Mouse (Mus musculus): Measurements from ENCODE around the gene Tbc1d24. TPM values are rescaled to one million over a fixed set of nuclear protein-coding genes. Genes with fewer than 3 reads are reported as not detected.

The Tbc1d24 gene
- total and polyA plus RNA-seq, 3 experiments, result 4.2 to 6.6 (median 4.5) TPM

DNA sequence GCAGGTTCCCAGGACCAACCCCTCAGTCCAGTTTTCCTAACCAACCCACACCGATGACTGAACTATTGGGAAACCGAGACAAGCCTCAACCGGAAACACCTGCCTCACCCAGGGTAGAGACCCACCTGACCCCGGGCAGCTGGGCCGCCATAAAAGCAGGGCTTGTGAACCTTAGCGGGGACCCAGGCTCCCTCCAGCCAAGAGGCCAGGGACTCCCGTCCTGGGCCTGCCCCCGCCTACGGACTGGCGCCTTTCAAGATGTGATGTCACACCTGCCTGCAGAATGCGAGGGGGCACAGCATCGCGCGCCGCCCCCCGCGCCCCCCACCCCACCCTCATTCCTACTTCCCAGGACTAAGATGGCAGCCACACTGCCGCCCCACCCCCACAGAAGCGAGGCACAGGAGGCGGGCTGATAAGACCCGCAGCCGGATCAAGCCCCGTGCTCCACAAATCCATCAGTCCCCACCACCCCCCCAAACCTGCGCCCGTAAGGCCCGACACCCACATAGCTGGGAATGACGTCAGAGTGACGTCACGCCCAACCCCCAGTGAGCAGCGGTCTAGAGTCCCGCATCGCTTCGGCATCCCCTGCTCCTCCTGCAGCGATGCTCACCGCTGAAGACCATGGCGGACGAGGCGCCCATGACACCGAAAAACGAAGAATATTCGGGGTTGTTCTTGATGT, 36.6 kb downstream of the Tbc1d24 start:
- Histone ChIP-seq H3K27me3 (replicated peaks) (no peaks in the 10 kb centered on the region), H3K4me3 (replicated peaks in 1 of 3; ENCODE audit: low read depth in 2 of 3, low read length in 2 of 3, poor library complexity in 1 of 3) (peak overlapping the region; percentile 78 to 96 (median 84)), H3K27ac (ENCODE audit: insufficient read depth, low read depth) (peak overlapping the region; percentile 87), H3K9ac (ENCODE audit: insufficient read depth, low read depth) (peak overlapping the region; percentile 83), H3K79me2 (replicated peaks; ENCODE audit: control insufficient read depth, extremely low read depth, insufficient read depth, poor library complexity, severe bottlenecking) (peaks cover 26% of the 10 kb centered on the region), H3K9me3 (replicated peaks; ENCODE audit: low read length) (no peaks in the 10 kb centered on the region), H3K4me2 (ENCODE audit: insufficient read depth, low read depth, poor library complexity, severe bottlenecking) (peak overlapping the region; percentile 75), H3K36me3 (replicated peaks in 1 of 2; ENCODE audit: control insufficient read depth in 1 of 2, insufficient read depth in 1 of 2, low read length in 1 of 2) (peaks cover 27 to 33% of the 10 kb centered on the region in 2 experiments), H3K4me1 (ENCODE audit: control insufficient read depth in 1 of 2, insufficient read depth in 2 of 2) (peaks cover 17 to 59% of the 10 kb centered on the region in 2 experiments)
- in situ Hi-C loops (cut with MboI; ENCODE audit: low pct_ligation_motif_present, low pct_unique_long_range_greater_than_20kb, low sequenced_read_pairs) (loop anchor here (5.0 kb wide), 1 partner anchor 129 kb away; no protein-coding TSS in a partner anchor), dilution Hi-C loops (cut with MboI; ENCODE audit: extremely low pct_ligation_motif_present, extremely low pct_unique_long_range_greater_than_20kb, low sequenced_read_pairs) (no loop called here)
- DNase-seq (ENCODE audit: extremely low read depth), result peak; percentile 50
- TF ChIP-seq GABPA (IDR thresholded peaks at IDR 0.05; ENCODE audit: insufficient replicate concordance, low read depth, low read length) (no peak; the same call in 1 of the 2 replicates), CHD2 (IDR thresholded peaks at IDR 0.05; ENCODE audit: low read length) (peak; percentile 48; the same call in 1 of the 2 replicates), MXI1 (IDR thresholded peaks at IDR 0.05; ENCODE audit: low read depth, low read length) (peak; percentile 23; the same call in 1 of the 2 replicates), SIN3A (IDR thresholded peaks at IDR 0.05; ENCODE audit: low read length) (peak; percentile 68; the same call in 1 of the 2 replicates)

DNA sequence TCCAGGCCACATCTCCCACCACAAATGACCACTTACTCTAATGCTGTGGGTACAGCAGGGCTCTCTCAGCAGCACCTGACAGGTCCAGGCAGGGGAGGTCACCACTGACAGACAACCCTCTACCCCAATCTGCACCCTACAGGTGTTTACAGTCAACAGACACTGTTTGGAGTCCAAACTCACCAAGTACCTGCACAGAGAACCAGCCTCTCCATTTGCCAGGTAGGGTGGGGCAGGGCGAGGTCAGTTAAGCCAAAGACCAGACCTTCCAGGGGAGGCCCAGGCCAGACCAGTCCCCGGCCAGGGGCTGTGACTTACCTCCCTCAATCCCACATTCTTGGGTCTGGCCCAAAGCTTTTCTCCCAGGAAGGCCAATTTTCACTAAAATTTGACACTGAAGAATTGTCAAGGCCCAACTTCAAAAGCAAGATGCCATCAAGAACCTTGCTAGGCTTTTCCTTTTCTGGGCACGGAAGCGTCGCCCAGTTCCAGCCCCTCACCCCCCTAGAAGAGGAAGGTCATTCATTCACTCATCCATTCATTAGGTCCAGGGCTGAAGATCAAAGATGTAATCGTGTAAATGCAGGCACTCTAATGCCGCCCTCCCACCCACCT, 37.4 kb downstream of the Tbc1d24 start:
- peak overlapping the region; percentile 83 for H3K9ac ChIP-seq (ENCODE audit: insufficient read depth, low read depth)
- in situ Hi-C loops (cut with MboI; ENCODE audit: low pct_ligation_motif_present, low pct_unique_long_range_greater_than_20kb, low sequenced_read_pairs) (loop anchor here (5.0 kb wide), 1 partner anchor 129 kb away; no protein-coding TSS in a partner anchor), dilution Hi-C loops (cut with MboI; ENCODE audit: extremely low pct_ligation_motif_present, extremely low pct_unique_long_range_greater_than_20kb, low sequenced_read_pairs) (no loop called here)
- H3K4me3 ChIP-seq (replicated peaks in 1 of 3; ENCODE audit: low read depth in 2 of 3, low read length in 2 of 3, poor library complexity in 1 of 3), result peak overlapping the region; percentile 78 to 96 (median 84)
- peaks cover 26% of the 10 kb centered on the region for H3K79me2 ChIP-seq (replicated peaks; ENCODE audit: control insufficient read depth, extremely low read depth, insufficient read depth, poor library complexity, severe bottlenecking)
- TF ChIP-seq E2F4 (IDR thresholded peaks at IDR 0.05; ENCODE audit: insufficient replicate concordance, low read depth, low read length), result no peak
- TF ChIP-seq CHD2 (IDR thresholded peaks at IDR 0.05; ENCODE audit: low read length), result no peak
- no peak for TF ChIP-seq EP300 (IDR thresholded peaks at IDR 0.05; ENCODE audit: low read length)
- TF ChIP-seq CHD1 (IDR thresholded peaks at IDR 0.05; ENCODE audit: low read depth, low read length), result no peak
- TF ChIP-seq NELFE (IDR thresholded peaks at IDR 0.05; ENCODE audit: low read depth, low read length), result no peak
- no peak for TF ChIP-seq SMC3 (IDR thresholded peaks at IDR 0.05; ENCODE audit: low read depth, low read length)
- TF ChIP-seq MEF2A (IDR thresholded peaks at IDR 0.05; ENCODE audit: borderline replicate concordance, low read depth, low read length), result no peak
- TF ChIP-seq NRF1 (IDR thresholded peaks at IDR 0.05; ENCODE audit: low read depth, low read length), result no peak
- no peak for TF ChIP-seq TCF12 (IDR thresholded peaks at IDR 0.05; ENCODE audit: low read depth, low read length)
- no peak for TF ChIP-seq IRF4 (IDR thresholded peaks at IDR 0.05; ENCODE audit: low read depth, low read length)
- no peak for TF ChIP-seq ZKSCAN1 (IDR thresholded peaks at IDR 0.05; ENCODE audit: borderline replicate concordance, low read depth, low read length)
- no peak for TF ChIP-seq PAX5 (IDR thresholded peaks at IDR 0.05; ENCODE audit: low read length)
- no peak for TF ChIP-seq ZC3H11A (IDR thresholded peaks at IDR 0.05; ENCODE audit: low read depth, low read length)
- TF ChIP-seq HCFC1 (IDR thresholded peaks at IDR 0.05; ENCODE audit: low read depth, low read length), result no peak
- TF ChIP-seq SIN3A (IDR thresholded peaks at IDR 0.05; ENCODE audit: low read length), result no peak
- TF ChIP-seq BHLHE40 (IDR thresholded peaks at IDR 0.05; ENCODE audit: low read depth, low read length), result no peak
- TF ChIP-seq RAD21 (IDR thresholded peaks at IDR 0.05; ENCODE audit: low read depth, low read length), result no peak
- no peak for TF ChIP-seq MYC (IDR thresholded peaks at IDR 0.05; ENCODE audit: low read depth, low read length)
- TF ChIP-seq MAFK (IDR thresholded peaks at IDR 0.05; ENCODE audit: insufficient replicate concordance, low read length), result no peak
- H3K27me3 ChIP-seq (replicated peaks), result no peaks in the 10 kb centered on the region
- peaks cover 33 to 41% of the 10 kb centered on the region in 2 experiments for H3K36me3 ChIP-seq (replicated peaks in 1 of 2; ENCODE audit: control insufficient read depth in 1 of 2, insufficient read depth in 1 of 2, low read length in 1 of 2)
- H3K27ac ChIP-seq (ENCODE audit: insufficient read depth, low read depth), result no peak overlapping the region
- H3K4me1 ChIP-seq (ENCODE audit: control insufficient read depth in 1 of 2, insufficient read depth in 2 of 2), result peaks cover 17 to 56% of the 10 kb centered on the region in 2 experiments
- DNase-seq (ENCODE audit: extremely low read depth), result no peak
- no peaks in the 10 kb centered on the region for H3K9me3 ChIP-seq (replicated peaks; ENCODE audit: low read length)
- peak overlapping the region; percentile 75 for H3K4me2 ChIP-seq (ENCODE audit: insufficient read depth, low read depth, poor library complexity, severe bottlenecking)
